Mouse (Mus musculus) embryonic facial prominence, embryonic 11.5 days (tissue): ENCODE measurements at regions not wholly inside any gene's neighbourhood (a gene's known extent, or its start where the extent isn't known, plus 50 kb on each side); places are given as distances from the start of the nearest gene placed in this dataset.

Experiments
- ATAC-seq: fragments of 200-750 bp; cut with Nextera tagmentation; replicated peaks from 2 replicates; pipeline ENCODE4 v1.8.0; 2017; ENCODE audit warnings: low read depth; ENCODE audit not compliant: insufficient number of reproducible peaks, low FRiP score, low TSS enrichment
- DNase-seq: peaks from one replicate; pipeline ENCODE4 v3.0.0-alpha.2; 2015; ENCODE audit warnings: low spot score
- H3K27ac ChIP-seq: fragments of 300-500 bp; sonication (generic); replicated peaks from 2 replicates; pipeline ENCODE4 v1.5.1; 2014; ENCODE audit warnings: mild to moderate bottlenecking, low read depth, low read length, control low read depth
- H3K27me3 ChIP-seq: fragments of 300-500 bp; sonication (generic); 2 replicates; pipeline ENCODE4 v1.6.1; 2014; ENCODE audit warnings: mild to moderate bottlenecking, low read length, moderate library complexity, mixed read lengths; ENCODE audit not compliant: control insufficient read depth, insufficient read depth
- H3K36me3 ChIP-seq: fragments of 300-500 bp; sonication (generic); replicated peaks from 2 replicates; pipeline ENCODE4 v1.6.1; 2014; ENCODE audit warnings: low read depth, mild to moderate bottlenecking, low read length, moderate library complexity, mixed read lengths; ENCODE audit not compliant: control insufficient read depth, insufficient read depth
- H3K4me1 ChIP-seq: fragments of 300-500 bp; sonication (generic); 2 replicates; pipeline ENCODE4 v1.6.1; 2014; ENCODE audit warnings: low read length, mixed read lengths; ENCODE audit not compliant: control insufficient read depth, insufficient read depth
- H3K4me2 ChIP-seq: fragments of 300-500 bp; sonication (generic); 2 replicates; pipeline ENCODE4 v1.6.1; 2014; ENCODE audit warnings: low read depth, mild to moderate bottlenecking, control low read depth, low read length, moderate library complexity
- H3K4me3 ChIP-seq: fragments of 300-500 bp; sonication (generic); 2 replicates; pipeline ENCODE4 v1.5.1; 2014; ENCODE audit warnings: low read depth, low read length, control low read depth
- H3K9ac ChIP-seq: fragments of 300-500 bp; sonication (generic); replicated peaks from 2 replicates; pipeline ENCODE4 v1.6.1; 2014; ENCODE audit warnings: mild to moderate bottlenecking, control low read depth, low read length
- H3K9me3 ChIP-seq: fragments of 300-500 bp; sonication (generic); replicated peaks from 2 replicates; pipeline ENCODE4 v1.6.1; 2016; ENCODE audit warnings: mild to moderate bottlenecking, low read length, inconsistent platforms, mixed read lengths; ENCODE audit not compliant: control insufficient read depth
- WGBS: fragments of 180-500 bp; shearing (Covaris S2); extraction: QIAGEN DNeasy Blood & Tissue Kit; methylation state at CpG from one replicate; pipeline ENCODE4 v1.1.7; 2014; 5-methylcytosine and 5-hydroxymethylcytosine counted together

- Histone ChIP-seq H3K4me3 (no peak overlapping the region), H3K9me3 (no peaks in the 10 kb centered on the region), H3K36me3 (no peaks in the 10 kb centered on the region), H3K9ac (no peak overlapping the region), H3K4me1 (no peaks in the 10 kb centered on the region), H3K4me2 (no peak overlapping the region), H3K27me3 (no peaks in the 10 kb centered on the region), H3K27ac (no peak overlapping the region)
- ATAC-seq (no peak), DNase-seq (no peak)
- 92% methylated on average over 5 of the region's 5 CpGs for WGBS
Observed at GRCm38 (mm10) chr17:52150496-52150895, 317.4 kb upstream of the Satb1 start.

- DNase-seq = no peak
- no peaks in the 10 kb centered on the region for H3K9me3 ChIP-seq
- H3K36me3 ChIP-seq = no peaks in the 10 kb centered on the region
- no peak overlapping the region for H3K9ac ChIP-seq
- ATAC-seq = no peak
- no peak overlapping the region for H3K4me2 ChIP-seq
- WGBS = 76% methylated on average over 6 of the region's 6 CpGs
- H3K4me3 ChIP-seq = no peak overlapping the region
- H3K27me3 ChIP-seq = no peaks in the 10 kb centered on the region
- H3K4me1 ChIP-seq = no peaks in the 10 kb centered on the region
- H3K27ac ChIP-seq = no peak overlapping the region
Observed at GRCm38 (mm10) chr17:52149834-52150233, 316.7 kb upstream of the Satb1 start.

- no peaks in the 10 kb centered on the region for H3K27me3 ChIP-seq
- H3K27ac ChIP-seq = no peak overlapping the region
- H3K4me3 ChIP-seq = no peak overlapping the region
- 81% methylated on average over 3 of the region's 3 CpGs for WGBS
- H3K9ac ChIP-seq = no peak overlapping the region
- ATAC-seq (no peak), DNase-seq (no peak)
- no peak overlapping the region for H3K4me2 ChIP-seq
- H3K36me3 ChIP-seq = no peaks in the 10 kb centered on the region
- H3K9me3 ChIP-seq = no peaks in the 10 kb centered on the region
- no peaks in the 10 kb centered on the region for H3K4me1 ChIP-seq
Observed at GRCm38 (mm10) chr17:52149068-52149467, 316.0 kb upstream of the Satb1 start.

GRCm38 (mm10) chr17:52103891-52104290 is 270.8 kb upstream of the Satb1 start:
- Histone ChIP-seq H3K9me3 (no peaks in the 10 kb centered on the region), H3K27ac (no peak overlapping the region), H3K36me3 (no peaks in the 10 kb centered on the region), H3K9ac (no peak overlapping the region), H3K27me3 (no peaks in the 10 kb centered on the region), H3K4me3 (no peak overlapping the region), H3K4me1 (no peaks in the 10 kb centered on the region), H3K4me2 (no peak overlapping the region)
- DNase-seq (no peak), ATAC-seq (no peak)
- 87% methylated on average over 4 of the region's 4 CpGs for WGBS

GRCm38 (mm10) chr17:52085834-52086233 is 252.7 kb upstream of the Satb1 start:
- H3K27me3 ChIP-seq = no peaks in the 10 kb centered on the region
- no peak overlapping the region for H3K27ac ChIP-seq
- H3K4me1 ChIP-seq = no peaks in the 10 kb centered on the region
- DNase-seq (no peak), ATAC-seq (no peak)
- H3K9ac ChIP-seq = no peak overlapping the region
- H3K36me3 ChIP-seq = no peaks in the 10 kb centered on the region
- no peaks in the 10 kb centered on the region for H3K9me3 ChIP-seq
- no peak overlapping the region for H3K4me3 ChIP-seq
- WGBS = 29% methylated on average over 4 of the region's 4 CpGs
- no peak overlapping the region for H3K4me2 ChIP-seq

GRCm38 (mm10) chr17:52084455-52084854 is 251.4 kb upstream of the Satb1 start:
- WGBS = 43% methylated on average over 2 of the region's 2 CpGs
- DNase-seq = no peak

GRCm38 (mm10) chr17:52079316-52079715 is 246.2 kb upstream of the Satb1 start:
- H3K27ac ChIP-seq = no peak overlapping the region
- H3K9ac ChIP-seq = no peak overlapping the region
- H3K4me1 ChIP-seq = no peaks in the 10 kb centered on the region
- H3K27me3 ChIP-seq = no peaks in the 10 kb centered on the region
- no peaks in the 10 kb centered on the region for H3K36me3 ChIP-seq
- ATAC-seq (no peak), DNase-seq (no peak)
- 80% methylated on average over 7 of the region's 7 CpGs for WGBS
- no peak overlapping the region for H3K4me3 ChIP-seq
- H3K4me2 ChIP-seq = no peak overlapping the region
- no peaks in the 10 kb centered on the region for H3K9me3 ChIP-seq

More at GRCm38 (mm10) chr17:52084455-52084854, 251.4 kb upstream of the Satb1 start:
- H3K9ac ChIP-seq = no peak overlapping the region
- H3K9me3 ChIP-seq = no peaks in the 10 kb centered on the region
- no peak overlapping the region for H3K4me3 ChIP-seq
- no peaks in the 10 kb centered on the region for H3K36me3 ChIP-seq
- no peak for ATAC-seq
- H3K4me2 ChIP-seq = no peak overlapping the region
- H3K27me3 ChIP-seq = no peaks in the 10 kb centered on the region
- H3K27ac ChIP-seq = no peak overlapping the region
- H3K4me1 ChIP-seq = no peaks in the 10 kb centered on the region

GRCm38 (mm10) chr17:52078496-52078895 is 245.4 kb upstream of the Satb1 start:
- Histone ChIP-seq H3K36me3 (no peaks in the 10 kb centered on the region), H3K4me1 (no peaks in the 10 kb centered on the region), H3K9me3 (no peaks in the 10 kb centered on the region), H3K9ac (no peak overlapping the region), H3K27me3 (no peaks in the 10 kb centered on the region), H3K4me3 (no peak overlapping the region), H3K4me2 (no peak overlapping the region), H3K27ac (no peak overlapping the region)
- 74% methylated on average over 8 of the region's 8 CpGs for WGBS
- ATAC-seq (no peak), DNase-seq (no peak)
